Mouse (Mus musculus): Measurements from ENCODE around the gene a. TPM values are rescaled to one million over a fixed set of nuclear protein-coding genes. Genes with fewer than 3 reads are reported as not detected.
"Not testable (repeated sequence)": the region's sequence is repeated elsewhere in the genome, so short reads cannot be mapped to it uniquely, and the experiment has no call there.

The a gene
- polyA plus RNA-seq, 1 experiment from 2014 or later: 3.3 TPM

DNA sequence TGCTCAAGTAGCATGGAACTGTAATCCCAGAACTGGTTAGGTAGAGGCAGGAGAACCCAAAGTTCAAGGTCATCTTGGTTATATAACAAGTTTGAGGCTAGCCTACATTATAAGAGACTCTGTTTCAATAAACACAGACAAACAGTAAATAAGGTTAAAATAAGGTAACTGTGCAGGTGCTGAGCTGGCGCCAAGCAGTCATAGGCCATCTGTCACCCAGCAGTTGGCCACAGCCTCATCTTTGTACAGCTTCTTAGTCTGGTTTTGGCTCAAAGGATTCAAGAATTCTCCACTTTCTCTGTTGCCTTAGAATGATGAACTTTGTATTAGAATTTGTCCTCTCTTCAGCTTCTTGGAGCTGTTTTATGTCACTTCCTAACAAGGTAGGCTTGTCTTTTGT is 76.9 kb downstream of the a start:
- ATAC-seq (replicated peaks; ENCODE audit: insufficient number of reproducible peaks, low FRiP score, low TSS enrichment, low read depth) (no peak), DNase-seq (ENCODE audit: low spot score) (no peak)
- Histone ChIP-seq H3K4me1 (ENCODE audit: control insufficient read depth, insufficient read depth, low read length) (no peaks in the 10 kb centered on the region), H3K36me3 (replicated peaks; ENCODE audit: control insufficient read depth, insufficient read depth, low read depth, low read length) (peaks cover 20% of the 10 kb centered on the region), H3K4me2 (ENCODE audit: low read depth, low read length) (no peak overlapping the region), H3K27ac (replicated peaks; ENCODE audit: low read depth, low read length) (no peak overlapping the region), H3K27me3 (ENCODE audit: control insufficient read depth, insufficient read depth, low read length) (no peaks in the 10 kb centered on the region), H3K9ac (replicated peaks; ENCODE audit: low read length) (no peak overlapping the region), H3K9me3 (replicated peaks; ENCODE audit: control insufficient read depth, low read length) (no peaks in the 10 kb centered on the region), H3K4me3 (ENCODE audit: low read depth, low read length) (no peak overlapping the region)
- 96% methylated on average over 1 of the region's 1 CpGs for WGBS

DNA sequence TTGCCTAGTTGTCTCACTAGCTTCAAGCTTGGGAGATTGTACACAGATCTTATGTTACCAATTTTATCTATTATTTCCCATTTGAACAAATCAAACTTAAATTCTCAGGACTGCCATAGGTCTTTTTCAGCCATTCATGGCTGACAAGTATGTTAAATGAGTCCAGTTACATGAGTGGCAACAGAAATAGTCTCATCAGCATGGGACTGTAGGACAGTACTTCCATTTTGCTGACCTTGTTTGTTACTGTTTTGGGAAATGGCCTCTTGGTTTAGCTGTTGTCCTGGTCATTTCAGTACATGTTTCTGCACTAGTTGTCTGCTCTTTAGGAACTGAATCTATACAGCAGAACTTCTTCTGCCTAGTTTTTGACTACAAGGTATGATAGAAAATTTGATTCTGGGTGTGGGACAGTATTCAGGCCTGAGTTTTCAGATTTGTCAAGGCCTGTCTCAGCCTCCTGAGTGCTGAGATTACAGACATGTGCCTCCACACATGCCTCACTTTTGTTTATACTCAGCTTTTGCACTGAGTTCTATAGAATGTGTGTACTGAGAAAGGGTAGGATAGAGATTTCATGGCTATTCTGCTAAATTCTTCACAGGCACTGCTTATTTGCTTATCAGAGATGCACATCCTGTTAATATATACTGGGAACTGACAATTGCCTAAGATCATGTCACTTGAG is 78.9 kb downstream of the a start:
- H3K4me3 ChIP-seq (ENCODE audit: low read depth, low read length): no peak overlapping the region
- H3K27ac ChIP-seq (replicated peaks; ENCODE audit: low read depth, low read length): no peak overlapping the region
- no peak overlapping the region for H3K4me2 ChIP-seq (ENCODE audit: low read depth, low read length)
- H3K27me3 ChIP-seq (ENCODE audit: control insufficient read depth, insufficient read depth, low read length): no peaks in the 10 kb centered on the region
- DNase-seq (ENCODE audit: low spot score) (no peak), ATAC-seq (replicated peaks; ENCODE audit: insufficient number of reproducible peaks, low FRiP score, low TSS enrichment, low read depth) (no peak)
- H3K4me1 ChIP-seq (ENCODE audit: control insufficient read depth, insufficient read depth, low read length): no peaks in the 10 kb centered on the region
- no peaks in the 10 kb centered on the region for H3K9me3 ChIP-seq (replicated peaks; ENCODE audit: control insufficient read depth, low read length)
- no peak overlapping the region for H3K9ac ChIP-seq (replicated peaks; ENCODE audit: low read length)
- H3K36me3 ChIP-seq (replicated peaks; ENCODE audit: control insufficient read depth, insufficient read depth, low read depth, low read length): peaks cover 14% of the 10 kb centered on the region

DNA sequence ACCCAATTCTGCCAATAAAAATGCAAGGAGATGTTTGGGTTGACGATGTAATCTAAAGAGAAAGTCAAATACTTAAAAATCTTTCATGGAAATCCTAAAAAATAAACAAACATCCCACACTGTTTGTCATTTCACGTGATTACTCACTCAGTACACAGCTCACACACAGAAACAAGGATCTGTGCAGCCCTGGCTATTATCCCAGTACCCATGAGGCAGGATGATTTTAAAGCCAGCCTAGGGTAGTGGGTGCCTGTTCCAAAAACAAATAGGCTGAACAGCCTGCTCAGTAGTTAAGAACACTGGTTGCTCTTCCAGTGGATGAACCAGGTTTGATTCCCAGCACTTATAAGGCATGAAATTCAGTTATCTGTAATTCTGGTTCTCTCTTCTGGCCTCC is 85.4 kb downstream of the a start:
- H3K27me3 ChIP-seq (ENCODE audit: control insufficient read depth, insufficient read depth, low read length): no peaks in the 10 kb centered on the region

DNA sequence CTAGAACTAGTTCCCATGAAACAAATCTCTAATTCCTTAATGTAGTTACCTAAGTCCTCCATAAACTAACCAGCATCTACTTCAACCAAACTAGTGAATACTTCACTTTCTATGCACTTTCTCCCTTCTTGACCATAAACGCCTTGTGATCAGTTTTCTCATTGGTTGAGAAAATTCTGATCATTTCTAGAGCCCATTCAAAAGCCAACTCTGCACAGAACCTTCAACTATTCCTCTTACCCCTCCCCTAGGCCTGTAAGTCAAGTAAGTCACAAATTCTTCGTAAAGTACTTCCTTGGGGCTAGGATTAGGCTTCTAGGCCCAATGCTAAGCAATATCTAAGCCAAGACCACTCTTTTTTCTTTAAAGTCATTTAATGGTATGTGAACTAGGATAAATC is 100.4 kb downstream of the a start:
- Histone ChIP-seq H3K27ac (replicated peaks; ENCODE audit: low read depth, low read length) (no peak overlapping the region), H3K4me3 (ENCODE audit: low read depth, low read length) (peak overlapping the region; percentile 90), H3K9me3 (replicated peaks; ENCODE audit: control insufficient read depth, low read length) (no peaks in the 10 kb centered on the region), H3K4me1 (ENCODE audit: control insufficient read depth, insufficient read depth, low read length) (no peaks in the 10 kb centered on the region), H3K27me3 (ENCODE audit: control insufficient read depth, insufficient read depth, low read length) (no peaks in the 10 kb centered on the region), H3K36me3 (replicated peaks; ENCODE audit: control insufficient read depth, insufficient read depth, low read depth, low read length) (peaks cover 4% of the 10 kb centered on the region), H3K9ac (replicated peaks; ENCODE audit: low read length) (peak overlapping the region; percentile 78), H3K4me2 (ENCODE audit: low read depth, low read length) (peak overlapping the region; percentile 52)
- ATAC-seq (replicated peaks; ENCODE audit: insufficient number of reproducible peaks, low FRiP score, low TSS enrichment, low read depth) (no peak), DNase-seq (ENCODE audit: low spot score) (peak; percentile 19)
- WGBS: 20% methylated on average over 2 of the region's 2 CpGs

More for the DNA sequence above, 85.4 kb downstream of the a start:
- DNase-seq (ENCODE audit: low spot score) (no peak), ATAC-seq (replicated peaks; ENCODE audit: insufficient number of reproducible peaks, low FRiP score, low TSS enrichment, low read depth) (no peak)
- H3K36me3 ChIP-seq (replicated peaks; ENCODE audit: control insufficient read depth, insufficient read depth, low read depth, low read length): peaks cover 3% of the 10 kb centered on the region
- no peaks in the 10 kb centered on the region for H3K4me1 ChIP-seq (ENCODE audit: control insufficient read depth, insufficient read depth, low read length)
- no peaks in the 10 kb centered on the region for H3K9me3 ChIP-seq (replicated peaks; ENCODE audit: control insufficient read depth, low read length)
- no peak overlapping the region for H3K27ac ChIP-seq (replicated peaks; ENCODE audit: low read depth, low read length)
- WGBS: 84% methylated on average over 2 of the region's 2 CpGs
- no peak overlapping the region for H3K9ac ChIP-seq (replicated peaks; ENCODE audit: low read length)
- H3K4me3 ChIP-seq (ENCODE audit: low read depth, low read length): no peak overlapping the region
- no peak overlapping the region for H3K4me2 ChIP-seq (ENCODE audit: low read depth, low read length)

DNA sequence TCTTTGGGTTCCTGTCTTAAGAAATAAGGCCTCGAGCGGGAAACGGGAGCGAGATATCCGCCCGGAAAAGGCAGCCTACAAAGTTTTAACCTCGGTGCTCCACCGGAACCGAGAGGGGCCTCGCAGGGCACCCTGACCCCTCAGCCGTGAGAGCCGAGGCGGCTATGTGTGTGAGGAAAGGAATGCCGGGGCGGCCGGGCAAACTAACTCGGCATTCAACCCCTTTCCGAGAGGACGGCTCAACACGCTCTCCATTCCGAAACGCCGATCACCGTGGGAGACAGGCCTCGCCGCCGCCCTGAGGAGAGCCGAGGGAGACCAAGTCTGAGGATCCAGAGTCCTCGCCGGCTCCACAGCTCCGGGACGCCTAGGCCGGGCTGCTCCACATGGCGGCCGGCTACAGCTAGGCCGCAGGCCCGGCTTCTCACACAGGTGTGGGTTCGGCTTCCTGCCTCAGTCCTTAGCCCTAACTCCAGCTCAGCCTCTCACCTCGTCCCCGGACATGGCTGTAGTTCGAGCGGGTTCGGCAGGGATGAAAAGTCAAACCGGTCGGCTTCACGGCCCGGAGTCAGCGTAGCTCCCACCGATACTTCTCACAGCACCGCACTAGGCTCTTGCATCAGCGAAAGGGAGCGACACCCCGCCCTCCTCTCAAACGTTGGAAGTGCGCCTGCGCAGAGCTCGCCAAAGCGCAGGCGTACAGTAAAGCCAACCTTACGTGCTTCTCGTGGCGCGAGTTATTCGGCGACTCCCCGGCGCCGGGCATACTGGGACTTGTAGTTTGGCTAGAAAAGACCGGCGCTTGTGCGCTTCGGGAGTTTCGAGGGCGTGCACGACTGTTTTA is 101.2 kb downstream of the a start, which contains the start of gene Eif2s2:
Gene Eif2s2 (minus strand): TSS at position 735 of the 844 bp plus-strand sequence.
- Histone ChIP-seq H3K27me3 (ENCODE audit: control insufficient read depth, insufficient read depth, low read length) (no peaks in the 10 kb centered on the region), H3K9me3 (replicated peaks; ENCODE audit: control insufficient read depth, low read length) (no peaks in the 10 kb centered on the region), H3K4me3 (ENCODE audit: low read depth, low read length) (peak within 1 kb of the TSS; percentile 90), H3K9ac (replicated peaks; ENCODE audit: low read length) (peak within 1 kb of the TSS; percentile 78), H3K4me1 (ENCODE audit: control insufficient read depth, insufficient read depth, low read length) (no peaks in the 10 kb centered on the region), H3K27ac (replicated peaks; ENCODE audit: low read depth, low read length) (peak within 1 kb of the TSS; percentile 65), H3K4me2 (ENCODE audit: low read depth, low read length) (peak within 1 kb of the TSS; percentile 60), H3K36me3 (replicated peaks; ENCODE audit: control insufficient read depth, insufficient read depth, low read depth, low read length) (no peaks in the 10 kb centered on the region)
- under 1% methylated on average over 75 of the region's 75 CpGs for WGBS
- ATAC-seq (replicated peaks; ENCODE audit: insufficient number of reproducible peaks, low FRiP score, low TSS enrichment, low read depth) (peak; percentile 96), DNase-seq (ENCODE audit: low spot score) (peak; percentile 99)

DNA sequence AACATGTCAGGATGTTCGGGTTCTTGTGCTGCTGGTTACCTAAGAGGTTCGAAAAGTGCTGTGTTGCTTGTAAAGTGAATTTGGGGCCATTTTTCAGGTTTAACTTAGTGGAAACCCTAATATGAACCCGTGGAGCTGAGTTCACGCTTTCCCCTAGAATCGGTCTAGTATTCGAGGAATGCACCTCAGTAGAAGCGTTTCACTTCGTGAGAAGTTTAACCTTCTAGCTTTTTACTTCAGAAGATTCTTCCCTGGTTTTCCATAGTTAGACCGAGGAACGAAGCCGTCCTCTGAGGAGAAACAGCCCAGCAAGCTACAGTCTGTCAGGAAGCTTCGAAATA is 101.8 kb downstream of the a start:
- H3K4me3 ChIP-seq (ENCODE audit: low read depth, low read length): peak overlapping the region; percentile 90
- H3K27me3 ChIP-seq (ENCODE audit: control insufficient read depth, insufficient read depth, low read length): no peaks in the 10 kb centered on the region
- no peaks in the 10 kb centered on the region for H3K9me3 ChIP-seq (replicated peaks; ENCODE audit: control insufficient read depth, low read length)
- peak overlapping the region; percentile 39 for H3K9ac ChIP-seq (replicated peaks; ENCODE audit: low read length)
- WGBS: 8% methylated on average over 12 of the region's 12 CpGs
- no peaks in the 10 kb centered on the region for H3K4me1 ChIP-seq (ENCODE audit: control insufficient read depth, insufficient read depth, low read length)
- peak overlapping the region; percentile 60 for H3K4me2 ChIP-seq (ENCODE audit: low read depth, low read length)
- ATAC-seq (replicated peaks; ENCODE audit: insufficient number of reproducible peaks, low FRiP score, low TSS enrichment, low read depth) (no peak; the same call in 1 of the 2 replicates), DNase-seq (ENCODE audit: low spot score) (no peak)
- no peak overlapping the region for H3K27ac ChIP-seq (replicated peaks; ENCODE audit: low read depth, low read length)
- no peaks in the 10 kb centered on the region for H3K36me3 ChIP-seq (replicated peaks; ENCODE audit: control insufficient read depth, insufficient read depth, low read depth, low read length)

DNA sequence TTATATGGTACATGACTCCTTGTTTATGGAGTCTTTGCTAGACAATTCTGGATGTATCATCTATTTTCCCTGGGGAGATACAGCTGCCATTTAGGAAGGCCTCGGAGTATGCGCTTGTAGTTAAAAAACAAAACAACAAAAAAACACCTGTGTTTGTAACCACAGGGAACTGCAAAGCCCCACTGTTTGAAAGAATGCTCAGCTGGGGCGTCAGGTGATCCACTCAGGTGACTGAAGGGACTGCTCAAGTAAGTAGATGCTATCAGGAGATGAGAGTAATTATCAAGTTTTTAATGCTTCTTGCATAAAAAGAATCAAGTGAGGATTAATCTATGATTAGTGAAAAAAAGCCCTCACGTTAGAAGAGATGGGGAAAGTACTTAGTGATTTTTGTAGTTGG is 102.3 kb downstream of the a start:
- Histone ChIP-seq H3K4me2 (ENCODE audit: low read depth, low read length) (no peak overlapping the region), H3K27ac (replicated peaks; ENCODE audit: low read depth, low read length) (no peak overlapping the region), H3K4me1 (ENCODE audit: control insufficient read depth, insufficient read depth, low read length) (no peaks in the 10 kb centered on the region), H3K27me3 (ENCODE audit: control insufficient read depth, insufficient read depth, low read length) (no peaks in the 10 kb centered on the region), H3K9me3 (replicated peaks; ENCODE audit: control insufficient read depth, low read length) (no peaks in the 10 kb centered on the region), H3K4me3 (ENCODE audit: low read depth, low read length) (no peak overlapping the region), H3K36me3 (replicated peaks; ENCODE audit: control insufficient read depth, insufficient read depth, low read depth, low read length) (no peaks in the 10 kb centered on the region), H3K9ac (replicated peaks; ENCODE audit: low read length) (no peak overlapping the region)
- DNase-seq (ENCODE audit: low spot score): no peak
- WGBS: 69% methylated on average over 4 of the region's 4 CpGs
- no peak for ATAC-seq (replicated peaks; ENCODE audit: insufficient number of reproducible peaks, low FRiP score, low TSS enrichment, low read depth)

DNA sequence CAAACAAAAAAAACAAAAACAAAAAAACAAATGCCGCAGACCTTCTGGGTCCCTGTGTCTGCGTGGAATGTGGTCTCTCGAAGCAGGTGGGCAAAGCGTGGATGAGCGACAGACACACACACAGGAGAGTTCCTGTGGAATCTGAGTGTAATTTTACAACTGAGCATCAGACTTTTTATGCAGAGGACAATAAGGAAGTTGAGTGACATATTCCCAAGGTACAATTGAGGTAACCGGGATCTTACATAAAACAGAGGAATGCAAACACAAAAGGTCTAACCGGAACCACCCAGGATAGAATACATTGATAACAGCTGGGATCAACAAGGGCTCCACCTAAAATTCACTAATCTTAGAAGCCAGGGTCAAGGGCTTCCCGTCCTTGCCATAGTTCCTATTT is 107.8 kb downstream of the a start:
- not testable (repeated sequence) for DNase-seq (ENCODE audit: low spot score); H3K9ac ChIP-seq (replicated peaks; ENCODE audit: low read length); H3K36me3 ChIP-seq (replicated peaks; ENCODE audit: control insufficient read depth, insufficient read depth, low read depth, low read length); H3K27me3 ChIP-seq (ENCODE audit: control insufficient read depth, insufficient read depth, low read length); H3K4me2 ChIP-seq (ENCODE audit: low read depth, low read length); H3K9me3 ChIP-seq (replicated peaks; ENCODE audit: control insufficient read depth, low read length); H3K4me1 ChIP-seq (ENCODE audit: control insufficient read depth, insufficient read depth, low read length); H3K27ac ChIP-seq (replicated peaks; ENCODE audit: low read depth, low read length); H3K4me3 ChIP-seq (ENCODE audit: low read depth, low read length); ATAC-seq (replicated peaks; ENCODE audit: insufficient number of reproducible peaks, low FRiP score, low TSS enrichment, low read depth)
- WGBS: 91% methylated on average over 7 of the region's 8 CpGs

Data from embryonic facial prominence, embryonic 11.5 days (tissue).